Mouse (Mus musculus): ENCODE measurements around the gene Myh8.

The Myh8 gene

GRCm38 (mm10) chr11:67276601-67277174 is at the start of gene Myh8:
Myh8 (plus strand) TSS chr11:67277124.
- no peak for DNase-seq (ENCODE audit: extremely low read depth, insufficient read length, low spot score)

- DNase-seq (ENCODE audit: extremely low read depth, insufficient read length, low spot score): no peak
These were observed 48.2 kb upstream of the Myh8 start for GRCm38 (mm10) chr11:67228731-67229130.

- DNase-seq (ENCODE audit: extremely low read depth, insufficient read length, low spot score): no peak
These were observed 47.8 kb upstream of the Myh8 start for GRCm38 (mm10) chr11:67229166-67229565.

GRCm38 (mm10) chr11:67229946-67230345 is 47.0 kb upstream of the Myh8 start:
- DNase-seq (ENCODE audit: extremely low read depth, insufficient read length, low spot score): no peak

GRCm38 (mm10) chr11:67235639-67236358 is 41.1 kb upstream of the Myh8 start:
- no peak for DNase-seq (ENCODE audit: extremely low read depth, insufficient read length, low spot score)

- no peak for DNase-seq (ENCODE audit: extremely low read depth, insufficient read length, low spot score)
These were observed 40.1 kb upstream of the Myh8 start for GRCm38 (mm10) chr11:67236799-67237198.

GRCm38 (mm10) chr11:67237481-67238079 is 39.3 kb upstream of the Myh8 start, which contains the start of gene Myh4:
Myh4 (plus strand) TSS chr11:67238029.
- no peak for DNase-seq (ENCODE audit: extremely low read depth, insufficient read length, low spot score)

GRCm38 (mm10) chr11:67241051-67241450 is 35.9 kb upstream of the Myh8 start:
- no peak for DNase-seq (ENCODE audit: extremely low read depth, insufficient read length, low spot score)

- DNase-seq (ENCODE audit: extremely low read depth, insufficient read length, low spot score): no peak
These were observed 23.2 kb upstream of the Myh8 start for GRCm38 (mm10) chr11:67253691-67254090.

GRCm38 (mm10) chr11:67257048-67257447 is 19.9 kb upstream of the Myh8 start:
- DNase-seq (ENCODE audit: extremely low read depth, insufficient read length, low spot score): no peak

GRCm38 (mm10) chr11:67260956-67261355 is 16.0 kb upstream of the Myh8 start:
- DNase-seq (ENCODE audit: extremely low read depth, insufficient read length, low spot score): no peak

- DNase-seq (ENCODE audit: extremely low read depth, insufficient read length, low spot score): no peak
These were observed 16.5 kb downstream of the Myh8 start for GRCm38 (mm10) chr11:67293440-67293839.

GRCm38 (mm10) chr11:67313733-67314452 is 37.0 kb downstream of the Myh8 start:
- DNase-seq (ENCODE audit: extremely low read depth, insufficient read length, low spot score): no peak

- no peak for DNase-seq (ENCODE audit: extremely low read depth, insufficient read length, low spot score)
These were observed 44.4 kb downstream of the Myh8 start, which contains the start of gene Myh13 for GRCm38 (mm10) chr11:67321358-67321757. Myh13 (plus strand) TSS chr11:67321658.

- DNase-seq (ENCODE audit: extremely low read depth, insufficient read length, low spot score): no peak
These were observed 49.6 kb downstream of the Myh8 start for GRCm38 (mm10) chr11:67326536-67326935.

GRCm38 (mm10) chr11:67344556-67344955 is 67.6 kb downstream of the Myh8 start:
- DNase-seq (ENCODE audit: extremely low read depth, insufficient read length, low spot score): no peak

GRCm38 (mm10) chr11:67345186-67345855 is 68.4 kb downstream of the Myh8 start:
- DNase-seq (ENCODE audit: extremely low read depth, insufficient read length, low spot score): no peak

- no peak for DNase-seq (ENCODE audit: extremely low read depth, insufficient read length, low spot score)
These were observed 68.9 kb downstream of the Myh8 start for GRCm38 (mm10) chr11:67345856-67346236.

GRCm38 (mm10) chr11:67350153-67350768 is 73.3 kb downstream of the Myh8 start:
- no peak for DNase-seq (ENCODE audit: extremely low read depth, insufficient read length, low spot score)

- no peak for DNase-seq (ENCODE audit: extremely low read depth, insufficient read length, low spot score)
These were observed 76.1 kb downstream of the Myh8 start for GRCm38 (mm10) chr11:67353011-67353410.

Measured in 3134 (cell line).